Mouse (Mus musculus) cerebellum, adult 2 months (tissue): ENCODE measurements around the gene Epsti1. TPM values are rescaled to one million over a fixed set of nuclear protein-coding genes. Genes with fewer than 3 reads are reported as not detected.
A peak's percentile ranks its signal among the peaks of the same experiment; 100 is the strongest.

ENCODE experiments used
- DNase-seq, 2 experiments: peaks; one replicate each; pipeline ENCODE4 v3.0.0; 2021
- H3K27ac ChIP-seq: fragments of 200-500 bp; 2 replicates; pipeline ENCODE4 v1.5.1; 2012; ENCODE audit warnings: low read length, control low read depth, inconsistent platforms; ENCODE audit not compliant: insufficient read depth
- H3K27me3 ChIP-seq: fragments of 200-500 bp; 2 replicates; pipeline ENCODE4 v1.6.1; 2012; ENCODE audit warnings: inconsistent platforms, mild to moderate bottlenecking, low read length, moderate library complexity; ENCODE audit not compliant: control insufficient read depth, insufficient read depth
- H3K4me1 ChIP-seq: fragments of 200-500 bp; 2 replicates; pipeline ENCODE4 v1.6.1; 2011; ENCODE audit warnings: low read length; ENCODE audit not compliant: control insufficient read depth, insufficient read depth
- H3K4me3 ChIP-seq: fragments of 200-500 bp; replicated peaks from 2 replicates; pipeline ENCODE3; 2011; ENCODE audit warnings: mild to moderate bottlenecking, low read depth, low read length, control low read depth; ENCODE audit not compliant: insufficient read depth
- CTCF ChIP-seq: fragments of 200-500 bp; IDR thresholded peaks from 2 replicates; pipeline ENCODE4 v1.5.1; 2011; ENCODE audit warnings: low read depth, mild to moderate bottlenecking, control low read depth, low read length, moderate library complexity, borderline replicate concordance; ENCODE audit not compliant: insufficient read depth
- POLR2A ChIP-seq: fragments of 200-500 bp; IDR thresholded peaks from 2 replicates; pipeline ENCODE4 v1.6.1; 2011; ENCODE audit warnings: low read length, control low read depth, borderline replicate concordance; ENCODE audit not compliant: insufficient read depth
- WGBS: fragments of 180-500 bp; shearing (Covaris S2); methylation state at CpG from one replicate; pipeline ENCODE4 v1.1.7; 2018; 5-methylcytosine and 5-hydroxymethylcytosine counted together
- polyA plus RNA-seq: library from polyadenylated mRNA; depleted of rRNA; stranded (reverse); fragments of >200 nt; gene quantifications from 2 replicates; pipeline ENCODE4 v1.2.3, GENCODE M21; 2012

The Epsti1 gene
- polyA plus RNA-seq, 1 experiment, result 0.28 TPM

DNA sequence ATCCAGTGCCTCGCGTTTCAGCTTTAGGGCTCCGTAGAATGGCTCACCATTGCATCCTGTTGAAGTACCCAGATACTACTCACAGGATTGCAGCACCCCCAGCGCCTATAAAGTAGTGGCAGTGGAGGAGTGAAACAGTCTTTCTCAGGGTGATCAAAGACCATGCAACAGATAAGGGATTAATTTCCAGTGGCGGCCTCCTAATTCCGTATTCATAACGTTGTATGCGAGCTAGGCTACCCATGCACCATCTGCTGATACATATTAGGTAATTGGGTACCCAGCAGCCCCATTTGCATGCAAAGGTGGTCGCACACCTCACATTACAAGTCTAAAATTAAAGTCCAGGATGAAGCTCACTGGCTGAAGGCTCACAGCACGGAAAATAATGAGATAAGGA is 21.4 kb downstream of the Epsti1 start:
- WGBS, result 93% methylated on average over 10 of the region's 10 CpGs
- H3K27ac ChIP-seq, result no peak overlapping the region
- no peak for TF ChIP-seq POLR2A
- no peak for TF ChIP-seq CTCF
- no peak overlapping the region for H3K4me3 ChIP-seq
- no peak for DNase-seq
- H3K4me1 ChIP-seq, result no peaks in the 10 kb centered on the region; the same call in 1 of the 2 replicates
- H3K27me3 ChIP-seq, result no peaks in the 10 kb centered on the region

DNA sequence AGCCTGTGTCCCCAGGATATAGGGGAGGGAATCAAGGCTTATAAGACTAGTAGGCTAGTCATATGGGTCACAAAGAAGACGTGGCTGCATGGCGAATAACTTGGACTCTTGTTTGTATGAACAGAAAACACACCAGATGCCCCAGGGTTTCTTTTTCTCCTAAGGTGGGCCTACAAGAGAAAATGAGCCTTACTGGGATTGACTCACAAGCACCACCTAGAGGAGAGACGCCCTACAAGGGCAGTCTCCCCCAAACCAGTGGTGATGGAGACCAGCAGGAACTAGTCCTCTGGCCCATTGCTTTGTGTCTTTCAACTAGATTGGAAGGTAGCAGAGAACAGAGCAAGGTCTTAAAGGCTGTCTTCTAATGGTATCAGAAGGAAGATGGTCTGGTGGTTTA is 22.7 kb downstream of the Epsti1 start:
- Histone ChIP-seq H3K27me3 (no peaks in the 10 kb centered on the region), H3K27ac (no peak overlapping the region), H3K4me3 (no peak overlapping the region), H3K4me1 (no peaks in the 10 kb centered on the region; the same call in 1 of the 2 replicates)
- DNase-seq, result peak; percentile 12 to 19
- 68% methylated on average over 3 of the region's 3 CpGs for WGBS
- TF ChIP-seq CTCF (peak; percentile 33; the same call in 1 of the 2 replicates), POLR2A (no peak)

DNA sequence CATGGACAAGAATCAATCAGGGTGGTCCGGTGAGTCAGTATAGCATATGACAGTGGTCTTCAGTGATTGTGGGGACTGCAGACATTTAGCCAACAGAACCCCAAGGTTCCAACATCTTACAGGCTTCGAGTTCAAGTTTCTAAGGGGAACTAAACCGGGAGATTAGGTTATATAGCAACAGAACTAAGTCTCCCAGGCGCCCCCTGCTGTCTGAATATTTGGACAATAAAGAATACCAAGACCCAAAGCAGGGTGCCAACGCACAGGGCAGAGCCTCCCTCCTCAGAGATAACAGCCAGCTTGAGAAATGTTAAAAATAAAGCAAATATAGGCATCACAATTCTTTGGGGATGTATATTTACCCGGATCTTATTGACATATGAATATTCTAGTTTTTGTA is 24.0 kb downstream of the Epsti1 start:
- no peaks in the 10 kb centered on the region for H3K27me3 ChIP-seq
- TF ChIP-seq POLR2A (no peak), CTCF (peak; percentile 25; the same call in 1 of the 2 replicates)
- no peak overlapping the region for H3K4me3 ChIP-seq
- peak; percentile 57 to 58 for DNase-seq
- H3K4me1 ChIP-seq, result no peaks in the 10 kb centered on the region; the same call in 1 of the 2 replicates
- 53% methylated on average over 6 of the region's 6 CpGs for WGBS
- H3K27ac ChIP-seq, result no peak overlapping the region

DNA sequence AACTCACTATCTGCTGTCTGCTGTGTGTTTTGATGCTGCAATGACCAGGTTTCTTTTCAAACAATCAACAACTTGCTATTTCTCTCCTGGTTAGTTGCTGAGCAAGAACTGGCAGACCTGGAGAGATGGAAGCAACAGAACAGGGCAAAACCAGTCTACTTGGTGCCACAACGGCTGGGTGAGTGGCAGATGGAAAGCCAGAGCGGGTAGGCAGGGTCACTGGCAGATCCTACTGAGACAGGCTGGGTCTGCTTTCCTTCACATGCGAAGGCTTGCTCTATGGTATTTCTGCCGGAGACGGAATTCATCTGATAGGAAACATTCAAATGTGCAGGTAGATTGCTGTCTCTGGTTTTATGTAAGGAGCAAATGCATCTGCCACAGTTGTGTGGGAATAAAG is 24.6 kb downstream of the Epsti1 start:
- DNase-seq, result peak in 1 of 2 experiments; percentile 5
- 25% methylated on average over 5 of the region's 5 CpGs for WGBS
- Histone ChIP-seq H3K4me3 (no peak overlapping the region), H3K4me1 (no peaks in the 10 kb centered on the region; the same call in 1 of the 2 replicates), H3K27ac (no peak overlapping the region), H3K27me3 (no peaks in the 10 kb centered on the region)
- no peak for TF ChIP-seq POLR2A
- TF ChIP-seq CTCF, result no peak

DNA sequence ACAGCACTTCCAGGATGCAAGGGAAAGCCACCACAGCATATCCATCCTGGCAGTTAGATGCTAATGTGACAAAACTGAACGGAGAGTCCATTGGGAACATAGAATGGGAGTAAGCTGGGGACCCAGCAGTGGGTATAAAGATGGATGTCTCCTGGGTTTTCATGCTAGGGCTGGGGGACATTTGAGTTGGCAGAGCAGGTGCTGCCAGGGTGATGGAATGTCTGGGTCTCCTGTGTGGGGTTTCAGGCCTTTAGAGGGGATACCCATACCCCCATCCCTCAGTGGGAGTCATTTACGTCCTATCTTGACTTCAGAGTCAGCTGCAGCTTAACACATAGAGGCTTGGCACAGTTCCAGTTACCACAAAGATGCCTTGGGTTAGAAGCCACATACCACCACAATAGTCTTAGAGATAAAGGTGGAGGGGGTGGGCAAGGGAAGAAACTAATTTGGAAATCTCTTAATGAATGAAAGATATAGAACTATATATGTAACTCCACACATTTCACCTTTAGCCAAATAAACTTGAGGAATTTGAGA is 25.2 kb downstream of the Epsti1 start:
- H3K4me3 ChIP-seq, result no peak overlapping the region
- no peaks in the 10 kb centered on the region for H3K27me3 ChIP-seq
- TF ChIP-seq CTCF (no peak), POLR2A (no peak)
- no peak for DNase-seq
- H3K4me1 ChIP-seq, result no peaks in the 10 kb centered on the region; the same call in 1 of the 2 replicates
- 39% methylated on average over 2 of the region's 2 CpGs for WGBS
- no peak overlapping the region for H3K27ac ChIP-seq

DNA sequence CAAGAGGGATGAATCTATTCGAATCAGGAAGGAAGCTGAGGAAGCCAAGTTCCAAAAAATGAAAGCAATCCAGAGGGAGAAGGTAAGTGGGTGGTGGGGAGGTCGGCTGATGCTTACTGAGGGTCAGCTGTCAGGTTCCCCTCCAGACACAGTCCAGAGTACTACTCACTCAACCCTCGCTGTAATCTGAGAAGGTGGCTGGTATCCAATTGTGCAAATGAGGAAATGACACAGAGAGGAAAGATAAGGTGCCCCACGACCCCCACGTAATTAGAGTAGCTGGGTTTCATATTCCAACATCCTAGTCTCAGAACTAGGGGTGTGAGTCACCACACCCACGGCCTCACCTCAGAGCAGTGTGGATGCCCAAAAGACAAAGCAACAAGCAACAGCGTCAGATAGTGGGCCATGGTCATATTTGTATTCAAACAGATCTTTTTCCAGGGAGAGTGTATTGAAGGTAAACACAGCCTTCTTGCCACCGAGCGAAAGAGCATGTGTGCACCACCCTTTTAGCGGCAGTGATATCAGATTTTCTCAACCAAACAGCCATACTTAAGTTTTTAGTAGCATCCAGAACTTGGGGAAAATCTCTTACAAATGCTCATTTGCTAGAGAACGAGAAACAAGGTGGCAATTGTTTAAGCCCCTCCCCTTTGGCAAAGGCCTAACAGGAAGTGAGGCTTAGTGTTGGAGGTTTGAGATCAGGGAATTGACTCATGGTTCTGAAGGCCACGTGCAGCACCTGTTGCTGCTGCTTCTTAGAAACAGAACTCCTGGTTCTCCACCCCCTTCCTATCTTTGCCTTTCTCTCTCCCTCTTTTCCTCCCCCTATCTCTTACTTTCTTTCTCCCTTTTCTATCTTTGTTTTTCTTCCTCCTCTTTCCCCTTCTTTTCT is 28.4 kb downstream of the Epsti1 start:
- whole genome bisulfite sequencing, result 84% methylated on average over 12 of the region's 12 CpGs
- Histone ChIP-seq H3K4me1 (no peaks in the 10 kb centered on the region; the same call in 1 of the 2 replicates), H3K27ac (no peak overlapping the region), H3K27me3 (no peaks in the 10 kb centered on the region), H3K4me3 (no peak overlapping the region)
- no peak for TF ChIP-seq POLR2A
- no peak for TF ChIP-seq CTCF
- DNase-seq, result no peak

DNA sequence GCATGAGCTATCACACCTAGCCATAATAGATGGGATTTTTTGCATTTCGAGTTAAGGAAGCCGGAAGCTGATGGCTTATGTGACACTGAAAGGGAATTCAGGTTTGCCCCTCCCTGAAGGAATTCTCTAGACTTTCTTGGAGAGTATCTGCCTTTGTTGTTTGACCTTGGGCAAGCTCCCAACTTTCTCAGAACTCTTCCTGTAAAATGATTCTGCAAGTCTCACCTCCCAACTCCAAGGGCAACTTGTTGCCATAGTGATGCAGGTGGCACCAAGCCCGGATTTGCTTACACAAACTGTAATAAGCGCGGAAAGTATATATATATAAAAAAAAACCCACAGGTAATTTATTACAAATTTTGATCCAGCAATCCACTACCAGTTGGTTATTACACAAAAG is 29.2 kb downstream of the Epsti1 start:
- H3K4me1 ChIP-seq, result no peaks in the 10 kb centered on the region; the same call in 1 of the 2 replicates
- H3K27me3 ChIP-seq, result no peaks in the 10 kb centered on the region
- no peak for DNase-seq
- TF ChIP-seq POLR2A (no peak), CTCF (no peak)
- 94% methylated on average over 5 of the region's 5 CpGs for WGBS
- H3K4me3 ChIP-seq, result no peak overlapping the region
- no peak overlapping the region for H3K27ac ChIP-seq
